Mouse (Mus musculus): Measurements from ENCODE around the gene Ube2o.

Gene Ube2o

DNA sequence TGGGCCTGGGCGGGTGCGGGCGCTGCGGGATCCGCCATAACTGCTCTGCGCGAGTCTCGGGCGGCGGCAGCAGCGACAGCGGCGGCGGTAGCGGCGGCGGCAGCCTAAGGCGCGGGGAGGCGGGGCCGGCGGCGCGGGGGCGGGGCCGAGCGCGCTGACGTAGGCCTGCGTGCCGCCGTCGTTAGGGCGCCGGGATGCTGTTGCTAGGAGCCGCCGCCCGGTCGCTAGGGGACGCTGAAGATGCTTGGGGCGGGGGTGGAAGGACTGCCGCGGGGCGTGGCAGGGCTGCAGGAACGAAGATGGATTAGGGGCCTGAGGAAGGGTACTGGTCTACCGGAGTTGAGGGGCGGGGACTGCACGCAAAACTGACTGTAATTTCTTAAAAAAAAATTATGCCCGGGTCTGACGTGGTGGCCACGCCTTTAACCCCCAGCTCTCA is at the start of gene Ube2o:
Gene Ube2o, minus strand, starts transcription at position 72 of the 439 bp plus-strand sequence.
- DNase-seq = peak; percentile 93

- peak; percentile 53 for DNase-seq
Measured at GRCm38 (mm10) chr11:116630171-116630965, 49.1 kb upstream of the Ube2o start.

DNA sequence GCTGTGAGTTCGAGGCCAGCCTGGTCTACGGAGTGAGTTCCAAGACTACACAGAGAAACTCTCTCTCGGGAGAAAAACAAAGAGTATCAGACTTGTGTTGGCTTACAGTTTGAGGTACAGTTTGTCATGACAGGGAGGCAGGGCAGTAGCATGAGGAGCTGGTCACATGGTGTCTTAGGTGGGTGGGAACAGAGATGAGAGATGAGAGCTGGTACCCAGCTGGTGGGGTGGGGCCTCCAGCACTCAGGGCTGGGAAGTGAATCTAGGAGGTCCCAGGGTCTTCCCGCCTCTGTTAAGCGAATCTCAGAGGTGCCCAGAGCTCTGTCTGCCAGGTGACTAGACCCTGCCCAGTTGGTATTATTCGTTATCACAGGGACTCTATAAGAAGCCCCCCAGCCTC is 48.2 kb upstream of the Ube2o start:
- DNase-seq = no peak

DNA sequence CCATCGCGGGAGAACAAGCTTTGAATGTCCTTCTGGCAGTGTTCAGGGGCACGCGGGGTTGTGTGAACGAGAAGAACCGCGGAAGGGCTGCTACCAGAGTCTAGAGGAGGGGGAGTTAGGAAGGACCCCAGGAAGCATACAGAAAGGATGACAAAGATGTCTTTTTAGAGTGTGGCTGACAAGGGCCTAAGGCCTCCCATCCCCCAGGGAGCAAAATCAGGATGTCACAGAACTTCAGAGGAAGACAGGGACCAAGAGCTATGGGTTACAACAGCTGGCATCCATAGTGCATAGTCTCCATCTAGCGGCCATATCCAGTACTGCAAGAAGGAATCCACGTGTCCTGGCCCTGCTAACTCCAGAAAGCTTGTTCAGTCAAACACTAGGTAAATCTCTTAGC is 47.5 kb upstream of the Ube2o start:
- DNase-seq = peak; percentile 93

DNA sequence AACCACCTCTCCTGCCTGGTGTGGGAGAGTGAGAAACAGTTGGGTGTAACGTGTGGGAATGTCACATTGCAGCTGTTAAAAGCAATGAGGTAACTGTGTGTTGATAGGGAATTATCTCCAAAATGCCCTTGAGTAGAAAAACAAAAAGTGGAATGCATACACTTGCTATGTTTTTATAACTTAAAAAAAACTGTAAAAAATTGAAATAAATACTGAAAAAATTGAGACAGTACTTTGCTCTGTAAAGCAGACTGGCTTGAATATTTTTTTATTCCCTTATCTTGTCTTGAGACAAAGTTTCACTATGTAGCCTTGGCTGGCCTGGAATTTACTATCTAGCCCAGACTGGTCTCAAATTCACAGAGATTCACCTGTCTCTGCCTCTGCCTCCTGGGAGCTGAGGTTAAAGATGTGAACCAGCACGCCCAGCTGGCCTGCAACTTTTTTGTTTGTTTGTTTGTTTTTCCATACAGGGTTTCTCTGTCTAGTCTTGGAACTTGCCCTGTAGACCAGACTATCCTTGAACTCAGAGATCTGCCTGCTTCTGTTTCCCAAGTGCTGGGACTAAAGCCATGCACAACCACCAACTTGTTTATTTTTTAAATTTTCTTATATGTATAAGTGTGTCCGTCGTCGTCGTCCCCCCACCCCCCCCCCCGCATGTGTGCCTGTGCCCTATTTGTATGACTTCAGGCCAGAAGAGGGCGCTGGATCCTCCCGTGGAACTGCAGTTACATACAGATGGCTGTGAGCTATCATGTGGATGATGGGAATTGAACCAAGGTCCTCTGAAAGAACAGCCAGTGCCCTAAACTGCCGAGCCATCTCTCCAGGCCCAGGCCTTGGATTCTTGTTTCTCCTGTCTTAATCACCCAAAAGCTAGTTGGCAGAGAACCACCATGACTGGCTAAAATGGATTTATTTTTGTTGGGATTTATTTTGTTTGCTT is 46.1 kb upstream of the Ube2o start:
- peak; percentile 63 for DNase-seq

- no peak for DNase-seq
Measured at GRCm38 (mm10) chr11:116626299-116627071, 45.2 kb upstream of the Ube2o start, which contains the start of gene Rhbdf2. Gene Rhbdf2 (minus strand): TSS chr11:116627019.

DNA sequence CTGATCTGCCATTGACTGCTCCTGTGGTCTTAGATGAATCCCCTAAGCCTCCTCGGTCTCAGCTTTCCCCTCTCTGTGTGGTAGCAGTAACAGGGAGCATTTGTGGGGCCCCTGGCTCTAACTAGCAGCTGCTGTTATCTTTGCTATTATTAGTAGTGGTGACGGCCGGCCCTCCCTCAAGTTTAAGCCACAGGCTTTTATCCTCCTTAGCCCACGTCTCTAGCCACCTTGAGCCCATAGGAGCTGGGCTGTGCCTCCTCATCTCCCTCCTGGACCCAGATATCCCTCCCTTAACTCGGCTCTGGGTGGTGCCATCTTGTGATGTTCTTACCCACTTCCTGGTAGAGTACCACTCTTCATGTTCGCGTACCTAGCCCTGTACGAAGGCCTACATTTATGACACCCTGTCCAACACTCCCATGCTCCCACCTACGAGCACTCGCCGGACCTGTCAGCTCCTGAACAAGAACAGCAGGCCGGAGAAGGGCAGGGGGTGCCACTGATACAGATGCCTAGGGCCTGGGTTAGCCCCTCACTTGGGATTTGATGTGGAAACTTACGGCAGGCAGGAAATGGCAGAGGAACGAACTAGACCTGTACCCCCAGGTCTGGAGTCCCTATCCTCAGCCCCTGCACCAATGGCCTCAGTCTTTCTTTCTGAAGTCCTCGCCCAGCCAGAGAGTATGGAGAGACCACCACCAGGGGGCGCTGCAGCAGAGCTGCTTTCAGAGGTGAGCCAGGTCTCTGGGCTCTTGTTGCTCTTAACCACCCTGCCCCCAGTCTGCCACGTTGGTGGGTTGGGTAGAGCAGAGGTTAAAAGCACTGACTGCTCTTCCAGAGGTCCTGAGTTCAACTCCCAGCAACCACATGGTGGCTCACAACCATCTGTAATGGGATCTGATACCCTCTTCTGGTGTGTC is 44.1 kb upstream of the Ube2o start:
- peak; percentile 71 for DNase-seq

DNA sequence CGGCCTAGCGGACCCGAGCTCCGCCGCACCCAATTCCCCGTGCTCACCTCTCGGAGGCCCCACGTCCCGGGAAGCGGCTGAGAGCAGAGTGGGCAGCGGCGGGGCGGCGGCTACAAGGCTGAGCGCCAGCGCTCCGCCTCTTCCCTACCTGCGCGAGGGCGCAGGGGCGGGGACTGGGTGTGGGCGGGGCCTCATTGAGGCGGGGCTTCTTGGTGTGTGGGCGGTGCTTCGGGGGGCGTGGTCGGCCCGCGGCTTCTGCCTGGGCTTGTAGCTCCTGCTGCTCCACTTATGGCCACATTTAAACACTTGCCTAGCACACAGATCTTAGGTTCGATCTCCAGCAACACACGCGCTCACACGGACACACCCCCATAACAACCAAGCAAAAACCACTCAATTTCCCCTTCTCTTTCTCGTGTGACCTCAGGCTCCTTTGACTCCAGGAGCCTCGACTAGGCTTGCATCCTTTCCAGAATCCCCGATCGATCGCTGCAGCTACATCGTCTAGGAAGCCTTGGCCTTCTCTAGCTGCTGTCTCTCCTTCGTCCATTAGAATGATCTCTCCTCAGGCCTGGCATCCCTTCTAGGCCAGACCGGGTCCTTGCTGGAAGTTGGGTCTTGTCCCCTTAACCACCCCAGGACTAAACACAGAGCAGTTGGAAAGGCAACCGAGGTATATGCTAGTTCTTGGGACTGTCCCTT is 43.0 kb upstream of the Ube2o start:
- peak; percentile 90 for DNase-seq

DNA sequence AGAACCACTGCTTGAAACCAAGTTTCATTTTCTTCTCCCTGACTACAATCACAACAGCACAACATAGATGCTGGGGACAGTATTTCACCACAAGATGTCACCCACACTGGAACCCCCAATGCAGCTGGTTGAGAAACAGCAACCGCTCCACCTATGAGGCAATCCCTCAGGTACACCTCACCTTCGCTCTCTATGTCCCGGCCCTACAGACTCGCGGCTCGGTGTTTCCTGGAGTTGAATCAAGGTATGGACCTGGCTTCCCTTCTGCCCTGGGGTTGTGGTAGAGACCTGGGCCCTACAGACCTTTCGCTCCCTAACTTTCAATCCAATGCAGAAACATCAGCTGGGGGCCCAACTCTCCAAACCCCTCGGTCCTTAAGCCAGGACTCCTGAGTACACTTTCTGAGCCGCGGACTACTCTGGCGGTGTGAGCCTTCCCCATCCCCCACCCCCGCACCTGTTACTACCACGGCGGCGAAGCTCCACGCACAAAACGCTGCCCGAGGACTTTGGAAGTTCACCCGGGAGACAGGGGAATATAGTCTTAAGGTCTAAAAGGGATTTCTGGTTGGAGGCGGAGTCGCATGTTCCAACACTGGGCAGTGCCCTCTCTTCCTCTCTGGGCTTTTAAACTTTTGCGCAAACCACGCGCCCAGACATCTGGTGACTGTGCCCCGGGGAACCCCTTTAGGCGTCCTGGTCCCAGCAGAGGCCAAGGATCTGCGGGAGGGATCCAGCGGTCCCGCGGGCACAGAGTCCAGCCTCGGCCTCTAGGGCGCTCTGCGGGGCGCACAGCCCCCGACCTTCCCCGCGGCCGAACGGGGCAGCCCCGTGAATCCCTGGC is 42.3 kb upstream of the Ube2o start:
- DNase-seq = peak; percentile 49

- peak; percentile 77 for DNase-seq
Measured at GRCm38 (mm10) chr11:116621258-116621704, 40.0 kb upstream of the Ube2o start.

- DNase-seq = no peak
Measured at GRCm38 (mm10) chr11:116620559-116621253, 39.5 kb upstream of the Ube2o start.

GRCm38 (mm10) chr11:116620073-116620472 is 38.8 kb upstream of the Ube2o start:
- DNase-seq = no peak

- DNase-seq = no peak
Measured at GRCm38 (mm10) chr11:116619561-116619960, 38.3 kb upstream of the Ube2o start.

DNA sequence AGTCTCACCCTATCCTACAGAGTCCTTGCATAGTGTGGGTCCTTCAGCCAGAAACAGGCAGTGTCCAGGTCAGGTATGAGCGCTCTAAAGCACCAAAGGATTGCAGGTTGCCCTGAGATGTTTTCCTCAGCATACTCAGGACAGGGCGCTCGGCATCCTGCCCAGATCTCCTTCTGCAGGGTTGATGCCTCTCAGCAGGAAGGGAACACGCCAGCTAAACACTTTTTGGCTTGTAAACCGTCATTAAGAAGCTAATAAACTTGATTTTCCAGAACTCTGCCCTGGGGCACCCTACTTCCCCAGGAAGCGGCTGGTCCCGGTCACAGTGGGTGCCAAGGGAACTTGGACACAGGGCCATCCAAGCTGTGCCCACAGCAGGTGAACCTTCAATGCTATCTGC is 37.9 kb upstream of the Ube2o start:
- DNase-seq = peak; percentile 61

DNA sequence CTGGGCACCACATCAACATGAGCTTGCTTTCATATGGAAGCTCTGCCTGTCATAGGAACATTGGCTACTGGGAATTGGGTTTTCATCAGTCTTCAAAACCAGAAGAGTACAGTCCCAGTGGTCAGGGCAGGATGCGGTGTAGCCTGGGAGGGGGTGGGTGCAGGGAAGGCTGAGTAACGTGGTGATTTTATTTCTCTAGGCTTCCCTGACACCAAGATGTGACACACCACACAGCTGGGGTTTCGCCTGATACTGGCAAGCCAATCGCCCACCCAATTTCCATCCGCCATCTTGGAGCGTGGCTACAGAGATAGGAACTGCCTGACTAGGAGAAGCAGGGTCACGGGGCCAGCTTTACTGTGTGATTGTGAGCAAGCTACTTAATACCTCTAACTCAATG is 37.4 kb upstream of the Ube2o start:
- DNase-seq = no peak

GRCm38 (mm10) chr11:116617641-116618040 is 36.4 kb upstream of the Ube2o start:
- DNase-seq = no peak

- DNase-seq = no peak
Measured at GRCm38 (mm10) chr11:116616438-116617118, 35.3 kb upstream of the Ube2o start.

- peak; percentile 74 for DNase-seq
Measured at GRCm38 (mm10) chr11:116615735-116616437, 34.6 kb upstream of the Ube2o start.

All from kidney, postnatal 10 days (tissue).